Mouse (Mus musculus) neural tube, embryonic 14.5 days (tissue): Measurements from ENCODE around the gene Arsa. TPM values are rescaled to one million over a fixed set of nuclear protein-coding genes. Genes with fewer than 3 reads are reported as not detected.

Experiments used
- ATAC-seq: fragments of 200-750 bp; cut with Nextera tagmentation; 2 replicates; pipeline ENCODE4 v1.8.0; 2017; ENCODE audit warnings: low read depth, mild to moderate bottlenecking, moderate TSS enrichment, moderate library complexity
- H3K27ac ChIP-seq: fragments of 300-500 bp; sonication (generic); 2 replicates; pipeline ENCODE4 v1.5.1; 2014; ENCODE audit warnings: low read depth, mild to moderate bottlenecking, control low read depth, low read length, moderate library complexity, mixed read lengths
- H3K27me3 ChIP-seq: fragments of 300-500 bp; sonication (generic); 2 replicates; pipeline ENCODE4 v1.6.1; 2014; ENCODE audit warnings: low read length; ENCODE audit not compliant: control insufficient read depth, insufficient read depth
- H3K36me3 ChIP-seq: fragments of 300-500 bp; sonication (generic); 2 replicates; pipeline ENCODE4 v1.6.1; 2014; ENCODE audit warnings: low read length, mixed read lengths; ENCODE audit not compliant: control insufficient read depth, insufficient read depth
- H3K4me1 ChIP-seq: fragments of 300-500 bp; sonication (generic); 2 replicates; pipeline ENCODE4 v1.6.1; 2014; ENCODE audit warnings: low read length; ENCODE audit not compliant: control insufficient read depth, insufficient read depth
- H3K4me2 ChIP-seq: fragments of 300-500 bp; sonication (generic); 2 replicates; pipeline ENCODE4 v1.6.1; 2014; ENCODE audit warnings: mild to moderate bottlenecking, low read depth, low read length, control low read depth
- H3K4me3 ChIP-seq: fragments of 300-500 bp; sonication (generic); 2 replicates; pipeline ENCODE4 v1.5.1; 2014; ENCODE audit warnings: low read depth, low read length, control low read depth, mixed read lengths
- H3K9ac ChIP-seq: fragments of 300-500 bp; sonication (generic); replicated peaks from 2 replicates; pipeline ENCODE4 v1.6.1; 2014; ENCODE audit warnings: low read depth, mild to moderate bottlenecking, control low read depth, low read length, mixed read lengths
- H3K9me3 ChIP-seq: fragments of 300-500 bp; sonication (generic); 2 replicates; pipeline ENCODE4 v1.6.1; 2016; ENCODE audit warnings: low read length; ENCODE audit not compliant: control insufficient read depth
- WGBS: fragments of 180-500 bp; shearing (Covaris S2); extraction: QIAGEN DNeasy Blood & Tissue Kit; methylation state at CpG from one replicate; pipeline ENCODE4 v1.1.7; 2014; 5-methylcytosine and 5-hydroxymethylcytosine counted together
- polyA plus RNA-seq: library from polyadenylated mRNA; unstranded; fragments of >200 nt; fragmentation: Nextera tagmentation; extraction: Ambion mirVana; gene quantifications from 2 replicates; pipeline ENCODE4 v1.2.1, GENCODE M21; 2014

The Arsa gene
- polyA plus RNA-seq, 1 experiment from 2014 or later = 18.9 TPM

- 56% methylated on average over 7 of the region's 7 CpGs for WGBS
- Histone ChIP-seq H3K4me1 (peaks cover 7% of the 10 kb centered on the region; the same call in 1 of the 2 replicates), H3K9ac (no peak overlapping the region), H3K27me3 (peaks cover 17% of the 10 kb centered on the region), H3K9me3 (no peaks in the 10 kb centered on the region), H3K27ac (no peak overlapping the region), H3K36me3 (no peaks in the 10 kb centered on the region; the same call in 1 of the 2 replicates), H3K4me3 (no peak overlapping the region), H3K4me2 (no peak overlapping the region)
- ATAC-seq = no peak
Observed at GRCm38 (mm10) chr15:89521951-89522350, 44.7 kb upstream of the Arsa start.

- no peaks in the 10 kb centered on the region for H3K27me3 ChIP-seq
- no peak overlapping the region for H3K27ac ChIP-seq
- no peak overlapping the region for H3K9ac ChIP-seq
- no peaks in the 10 kb centered on the region for H3K36me3 ChIP-seq
- H3K4me3 ChIP-seq = no peak overlapping the region
- no peaks in the 10 kb centered on the region for H3K4me1 ChIP-seq
- ATAC-seq = no peak
- no peak overlapping the region for H3K4me2 ChIP-seq
- no peaks in the 10 kb centered on the region for H3K9me3 ChIP-seq
- 80% methylated on average over 4 of the region's 4 CpGs for WGBS
Observed at GRCm38 (mm10) chr15:89512679-89513078, 35.5 kb upstream of the Arsa start.

GRCm38 (mm10) chr15:89507751-89508150 lies 30.5 kb upstream of the Arsa start:
- WGBS = 93% methylated on average over 8 of the region's 8 CpGs

GRCm38 (mm10) chr15:89504838-89505237 lies 27.6 kb upstream of the Arsa start:
- H3K4me3 ChIP-seq = no peak overlapping the region
- no peak overlapping the region for H3K9ac ChIP-seq
- H3K36me3 ChIP-seq = peaks cover 10% of the 10 kb centered on the region; the same call in 1 of the 2 replicates
- no peaks in the 10 kb centered on the region for H3K27me3 ChIP-seq
- H3K27ac ChIP-seq = no peak overlapping the region
- H3K9me3 ChIP-seq = no peaks in the 10 kb centered on the region
- H3K4me1 ChIP-seq = 0 out of 2 replicates have a peak, but pooled peaks cover 5% of the 10 kb centered on the region
- ATAC-seq = no peak
- WGBS = 97% methylated on average over 9 of the region's 9 CpGs
- H3K4me2 ChIP-seq = no peak overlapping the region

More at GRCm38 (mm10) chr15:89507751-89508150, 30.5 kb upstream of the Arsa start:
- Histone ChIP-seq H3K4me2 (no peak overlapping the region), H3K4me1 (no peaks in the 10 kb centered on the region), H3K27me3 (no peaks in the 10 kb centered on the region), H3K27ac (no peak overlapping the region), H3K9ac (no peak overlapping the region), H3K4me3 (no peak overlapping the region), H3K9me3 (no peaks in the 10 kb centered on the region), H3K36me3 (peaks cover 10% of the 10 kb centered on the region; the same call in 1 of the 2 replicates)
- ATAC-seq = no peak

GRCm38 (mm10) chr15:89501321-89501720 lies 24.1 kb upstream of the Arsa start:
- Histone ChIP-seq H3K4me1 (peaks cover 11% of the 10 kb centered on the region; the same call in 1 of the 2 replicates), H3K27me3 (no peaks in the 10 kb centered on the region), H3K4me3 (no peak overlapping the region), H3K27ac (no peak overlapping the region), H3K4me2 (no peak overlapping the region), H3K9ac (no peak overlapping the region), H3K36me3 (peaks cover 10% of the 10 kb centered on the region; the same call in 1 of the 2 replicates), H3K9me3 (no peaks in the 10 kb centered on the region)
- 89% methylated on average over 3 of the region's 3 CpGs for WGBS
- ATAC-seq = no peak

GRCm38 (mm10) chr15:89500221-89500791 lies 23.1 kb upstream of the Arsa start:
- Histone ChIP-seq H3K36me3 (peaks cover 10% of the 10 kb centered on the region; the same call in 1 of the 2 replicates), H3K4me1 (peaks cover 11% of the 10 kb centered on the region; the same call in 1 of the 2 replicates), H3K27ac (peak overlapping the region; percentile 82; the same call in 1 of the 2 replicates), H3K4me2 (peak overlapping the region; percentile 89), H3K9me3 (no peaks in the 10 kb centered on the region), H3K4me3 (peak overlapping the region; percentile 71), H3K27me3 (no peaks in the 10 kb centered on the region), H3K9ac (peak overlapping the region; percentile 98)
- WGBS = under 1% methylated on average over 35 of the region's 35 CpGs
- peak; percentile 35 for ATAC-seq

- Histone ChIP-seq H3K27ac (peak overlapping the region; percentile 82), H3K4me3 (peak overlapping the region; percentile 71), H3K9ac (peak overlapping the region; percentile 98), H3K4me1 (peaks cover 11% of the 10 kb centered on the region; the same call in 1 of the 2 replicates), H3K9me3 (no peaks in the 10 kb centered on the region), H3K27me3 (no peaks in the 10 kb centered on the region), H3K4me2 (peak overlapping the region; percentile 89), H3K36me3 (peaks cover 10% of the 10 kb centered on the region; the same call in 1 of the 2 replicates)
- under 1% methylated on average over 27 of the region's 60 CpGs for WGBS
- peak; percentile 77 for ATAC-seq
Observed at GRCm38 (mm10) chr15:89499784-89500220, 22.6 kb upstream of the Arsa start.

- H3K36me3 ChIP-seq = peaks cover 10% of the 10 kb centered on the region; the same call in 1 of the 2 replicates
- 0% methylated on average over 30 of the region's 72 CpGs for WGBS
Observed at GRCm38 (mm10) chr15:89498961-89499688, 21.9 kb upstream of the Arsa start, which contains the start of gene Shank3. TSS of gene Shank3 (plus strand) at chr15:89499623.

More at GRCm38 (mm10) chr15:89498961-89499688, 21.9 kb upstream of the Arsa start, which contains the start of gene Shank3:
- H3K4me3 ChIP-seq = peak within 1 kb of the TSS; percentile 71
- peaks cover 11% of the 10 kb centered on the region; the same call in 1 of the 2 replicates for H3K4me1 ChIP-seq
- H3K27ac ChIP-seq = peak within 1 kb of the TSS; percentile 82
- H3K9me3 ChIP-seq = no peaks in the 10 kb centered on the region
- ATAC-seq = peak; percentile 41
- no peaks in the 10 kb centered on the region for H3K27me3 ChIP-seq
- peak within 1 kb of the TSS; percentile 89 for H3K4me2 ChIP-seq
- H3K9ac ChIP-seq = peak within 1 kb of the TSS; percentile 98
